In the genomic region with DNA sequence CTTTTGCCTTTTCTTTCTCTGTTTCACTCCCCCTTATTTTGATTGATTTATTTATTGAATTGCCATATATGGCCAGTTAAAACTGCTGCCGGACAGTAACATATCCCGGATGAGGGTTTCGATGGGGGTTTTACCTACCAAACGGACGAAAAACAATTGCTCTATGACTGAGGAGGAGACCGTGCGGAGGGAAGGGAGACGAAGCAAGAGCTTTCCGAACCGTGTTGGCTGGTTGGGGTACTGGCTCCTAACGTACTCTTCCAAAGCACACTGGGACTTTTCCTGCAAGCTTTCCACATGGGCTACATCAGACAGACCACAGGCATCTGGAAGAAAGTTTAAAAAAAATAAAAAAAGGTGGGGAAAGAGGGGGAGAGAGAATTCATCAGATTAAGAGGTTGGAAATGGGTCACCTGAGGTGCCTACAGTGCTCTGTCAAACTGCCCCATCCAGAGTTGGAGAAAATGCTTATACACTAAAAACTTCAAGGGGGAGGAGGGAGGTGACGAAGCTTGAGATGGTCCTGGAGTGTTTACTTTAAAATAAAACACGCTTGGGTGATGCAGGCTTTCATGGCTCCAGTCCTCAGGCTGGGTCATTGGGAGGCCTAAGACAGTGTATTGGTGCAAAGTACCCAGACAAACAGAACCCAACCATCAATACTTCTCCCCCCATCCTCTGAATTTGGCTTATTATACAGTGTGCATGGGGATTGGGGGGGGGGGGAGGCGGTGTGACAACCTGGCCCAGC, we compare ENCODE assay signal across 8 mouse cellular contexts. TPM values are rescaled to one million over a fixed set of nuclear protein-coding genes. Genes with fewer than 3 reads are reported as not detected.
DNase-seq lines count a peak whose midpoint lies in the region; ATAC-seq lines count a peak whose summit lies in the region.

No protein-coding gene starts in this region.

- H3K4me2 ChIP-seq in embryonic facial prominence, embryonic 11.5 days (ENCODE audit: low read depth, low read length): peak overlapping the region; percentile 75
- peak overlapping the region; percentile 86 for H3K4me2 ChIP-seq in intestine, embryonic 15.5 days (replicated peaks)
- peak overlapping the region; percentile 72 for H3K4me2 ChIP-seq in midbrain, embryonic 11.5 days

- ATAC-seq in embryonic facial prominence, embryonic 11.5 days (replicated peaks; ENCODE audit: insufficient number of reproducible peaks, low FRiP score, low TSS enrichment, low read depth): no peak
- no peak for ATAC-seq in intestine, embryonic 15.5 days
- ATAC-seq in midbrain, embryonic 11.5 days (ENCODE audit: low FRiP score): no peak

- DNase-seq in heart, embryonic 10.5 days (ENCODE audit: low spot score): no peak
- DNase-seq in heart, adult 8-10 months (ENCODE audit: low spot score): no peak
- peak; percentile 46 for DNase-seq in embryonic facial prominence, embryonic 11.5 days (ENCODE audit: low spot score)
- no peak for DNase-seq in midbrain, embryonic 11.5 days (ENCODE audit: low spot score, missing footprints)
- DNase-seq in frontal cortex, postnatal 10 days (ENCODE audit: low spot score in 2 of 2): no peak
- DNase-seq in left cerebral cortex, adult 8-10 months (ENCODE audit: low spot score in 2 of 2): no peak
- DNase-seq in right cerebral cortex, postnatal 36 days (ENCODE audit: low spot score in 2 of 2): no peak

- H3K27ac ChIP-seq in heart, embryonic 10.5 days: peak overlapping the region; percentile 77
- H3K27ac ChIP-seq in embryonic facial prominence, embryonic 11.5 days (replicated peaks; ENCODE audit: low read depth, low read length): peak overlapping the region; percentile 16; the same call in 1 of the 2 replicates
- 0 out of 2 replicates have a peak overlapping the region, but pooled peaks have one; percentile 7 for H3K27ac ChIP-seq in intestine, embryonic 15.5 days
- H3K27ac ChIP-seq in midbrain, embryonic 11.5 days (ENCODE audit: low read depth, low read length): peak overlapping the region; percentile 75

- no peaks in the 10 kb centered on the region for H3K9me3 ChIP-seq in heart, embryonic 10.5 days
- H3K9me3 ChIP-seq in embryonic facial prominence, embryonic 11.5 days (replicated peaks; ENCODE audit: control insufficient read depth, low read length): no peaks in the 10 kb centered on the region
- no peaks in the 10 kb centered on the region for H3K9me3 ChIP-seq in intestine, embryonic 15.5 days
- no peaks in the 10 kb centered on the region for H3K9me3 ChIP-seq in midbrain, embryonic 11.5 days (ENCODE audit: control insufficient read depth, low read length)

- peaks cover 14% of the 10 kb centered on the region for H3K4me1 ChIP-seq in heart, embryonic 10.5 days
- 0 out of 2 replicates have a peak, but pooled peaks cover 4% of the 10 kb centered on the region for H3K4me1 ChIP-seq in embryonic facial prominence, embryonic 11.5 days (ENCODE audit: control insufficient read depth, insufficient read depth, low read length)
- peaks cover 24% of the 10 kb centered on the region for H3K4me1 ChIP-seq in intestine, embryonic 15.5 days (replicated peaks)
- peaks cover 5% of the 10 kb centered on the region; the same call in 1 of the 2 replicates for H3K4me1 ChIP-seq in midbrain, embryonic 11.5 days (ENCODE audit: control insufficient read depth, insufficient read depth, low read length)

- H3K27me3 ChIP-seq in heart, embryonic 10.5 days (ENCODE audit: insufficient read depth, poor library complexity, severe bottlenecking): peaks cover 44% of the 10 kb centered on the region
- H3K27me3 ChIP-seq in embryonic facial prominence, embryonic 11.5 days (ENCODE audit: control insufficient read depth, insufficient read depth, low read length): no peaks in the 10 kb centered on the region
- no peaks in the 10 kb centered on the region for H3K27me3 ChIP-seq in intestine, embryonic 15.5 days (replicated peaks)
- H3K27me3 ChIP-seq in midbrain, embryonic 11.5 days (ENCODE audit: control insufficient read depth, insufficient read depth, low read length): peaks cover 36% of the 10 kb centered on the region

- 19% methylated on average over 14 of the region's 14 CpGs for WGBS in heart, embryonic 10.5 days
- 5% methylated on average over 14 of the region's 14 CpGs for WGBS in embryonic facial prominence, embryonic 11.5 days
- 24% methylated on average over 14 of the region's 14 CpGs for WGBS in intestine, embryonic 15.5 days
- WGBS in midbrain, embryonic 11.5 days: 5% methylated on average over 14 of the region's 14 CpGs

- peak overlapping the region; percentile 98 for H3K9ac ChIP-seq in embryonic facial prominence, embryonic 11.5 days (replicated peaks; ENCODE audit: low read length)
- H3K9ac ChIP-seq in intestine, embryonic 15.5 days: no peak overlapping the region
- peak overlapping the region; percentile 98 for H3K9ac ChIP-seq in midbrain, embryonic 11.5 days (ENCODE audit: low read length)

- peaks cover 27% of the 10 kb centered on the region for H3K36me3 ChIP-seq in heart, embryonic 10.5 days
- no peaks in the 10 kb centered on the region; the same call in 1 of the 2 replicates for H3K36me3 ChIP-seq in embryonic facial prominence, embryonic 11.5 days (replicated peaks; ENCODE audit: control insufficient read depth, insufficient read depth, low read depth, low read length)
- H3K36me3 ChIP-seq in intestine, embryonic 15.5 days: no peaks in the 10 kb centered on the region
- H3K36me3 ChIP-seq in midbrain, embryonic 11.5 days (ENCODE audit: control insufficient read depth, insufficient read depth, low read length): no peaks in the 10 kb centered on the region; the same call in 1 of the 2 replicates

- peak overlapping the region; percentile 82 for H3K4me3 ChIP-seq in heart, embryonic 10.5 days
- H3K4me3 ChIP-seq in embryonic facial prominence, embryonic 11.5 days (ENCODE audit: low read depth, low read length): peak overlapping the region; percentile 89
- peak overlapping the region; percentile 25 for H3K4me3 ChIP-seq in intestine, embryonic 15.5 days (replicated peaks)
- peak overlapping the region; percentile 91 for H3K4me3 ChIP-seq in midbrain, embryonic 11.5 days (ENCODE audit: low read depth, low read length)

RNA-seq across cellular contexts. Expression of a gene that starts 11.8 kb away (rescaled TPM):
- 16.2 and 48.0 TPM in 2 replicates for polyA plus RNA-seq in heart, embryonic 10.5 days (2016; fragmentation: Nextera tagmentation; extraction: Ambion mirVana)
- total RNA-seq in heart, adult 8-10 months (2022): 10 to 100 TPM; 12.5 to 23.1 (median 20.3) TPM
- polyA plus RNA-seq in embryonic facial prominence, embryonic 11.5 days (2014; fragmentation: Nextera tagmentation; extraction: Ambion mirVana): 106 and 114 TPM in 2 replicates
- polyA plus RNA-seq in intestine, embryonic 15.5 days (2015; fragmentation: Nextera tagmentation; extraction: Ambion mirVana): 39.4 and 46.3 TPM in 2 replicates
- polyA plus RNA-seq in midbrain, embryonic 11.5 days (2014; fragmentation: Nextera tagmentation; extraction: Ambion mirVana): 114 and 122 TPM in 2 replicates
- total RNA-seq in left cerebral cortex, adult 8-10 months (2022): 10 to 100 TPM; 20.1 to 32.6 (median 27.2) TPM

Comparison
In these comparisons a context has a peak if more than half of its experiments do, and no peak if none do; other contexts are left out.
1. H3K27ac ChIP-seq: peak in every context shown above with its lines; median percentile 77 in heart, embryonic 10.5 days; 75 in midbrain, embryonic 11.5 days; 16 in embryonic facial prominence, embryonic 11.5 days; 7 in intestine, embryonic 15.5 days.
2. H3K4me3 ChIP-seq: peak in every context shown above with its lines; median percentile 91 in midbrain, embryonic 11.5 days; 89 in embryonic facial prominence, embryonic 11.5 days; 82 in heart, embryonic 10.5 days; 25 in intestine, embryonic 15.5 days.